Mouse (Mus musculus) bone marrow, adult 2 months (tissue): ENCODE results near the gene Ptprt.

ENCODE experiments used
- CTCF ChIP-seq: fragments of 200-500 bp; IDR thresholded peaks from 2 replicates; pipeline ENCODE4 v1.5.1; 2011; ENCODE audit warnings: low read length, control low read depth; ENCODE audit not compliant: control insufficient read depth, insufficient read depth
- POLR2A ChIP-seq: fragments of 200-500 bp; IDR thresholded peaks from 2 replicates; pipeline ENCODE4 v1.6.1; 2011; ENCODE audit warnings: low read depth, mild to moderate bottlenecking, control low read depth, low read length, borderline replicate concordance; ENCODE audit not compliant: control insufficient read depth

GRCm38 (mm10) chr2:161880941-161881340 lies 780.0 kb downstream of the Ptprt start:
- TF ChIP-seq CTCF (no peak), POLR2A (no peak)
